ENCODE assay signal across 7 mouse cellular contexts in the genomic region with DNA sequence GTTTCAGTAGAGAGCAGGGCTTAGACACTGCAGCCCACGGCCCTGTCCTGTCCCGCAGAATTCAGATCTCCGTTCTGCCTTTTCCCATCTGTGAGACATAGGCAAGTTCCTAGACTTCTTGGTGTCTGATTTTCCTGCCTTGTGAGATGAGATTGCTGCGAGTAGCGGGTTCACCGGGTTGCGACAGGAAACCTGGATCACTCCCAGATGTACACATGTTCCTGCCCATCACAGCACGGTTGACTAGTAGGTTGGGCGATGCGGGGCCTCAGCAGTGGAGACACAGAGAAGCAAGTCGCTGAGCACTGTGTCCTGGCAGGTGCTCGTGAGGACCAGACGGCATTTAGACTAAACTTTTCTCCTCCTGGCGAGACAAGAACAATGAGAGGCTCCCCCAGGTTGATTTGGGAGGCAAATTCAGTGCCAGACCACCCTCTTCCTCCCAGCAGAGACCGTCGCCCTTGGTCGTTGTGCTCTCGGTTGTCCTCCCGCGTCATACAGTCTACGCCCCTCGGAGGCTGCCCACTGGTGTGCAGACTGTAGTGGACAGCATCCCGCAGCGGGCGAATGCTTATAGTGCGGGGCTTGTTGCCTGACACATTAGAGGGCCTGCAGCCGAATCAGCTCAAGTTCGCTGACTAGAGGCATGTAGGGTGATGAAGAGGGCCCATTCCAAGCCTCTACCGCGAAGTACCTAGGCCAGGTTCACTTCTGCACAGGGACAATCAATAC.
DNase-seq lines count a peak whose midpoint lies in the region; ATAC-seq and TF ChIP-seq lines count a peak whose summit lies in the region.

No protein-coding gene starts in this region.

- H3K4me3 ChIP-seq in lung, embryonic 14.5 days (ENCODE audit: low read depth, low read length) = peak overlapping the region; percentile 15; the same call in 1 of the 2 replicates
- H3K4me3 ChIP-seq in forebrain, embryonic 12.5 days (replicated peaks) = peak overlapping the region; percentile 33
- H3K4me3 ChIP-seq in intestine, embryonic 16.5 days (ENCODE audit: low read length) = peak overlapping the region; percentile 19; the same call in 1 of the 2 replicates
- 0 out of 2 replicates have a peak overlapping the region, but pooled peaks have one; percentile 17 for H3K4me3 ChIP-seq in small intestine, adult 2 months (ENCODE audit: low read depth, low read length)

- H3K9ac ChIP-seq in lung, embryonic 14.5 days = no peak overlapping the region
- peak overlapping the region; percentile 54; the same call in 1 of the 2 replicates for H3K9ac ChIP-seq in forebrain, embryonic 12.5 days
- no peak overlapping the region for H3K9ac ChIP-seq in intestine, embryonic 16.5 days (ENCODE audit: low read depth, low read length)

- TF ChIP-seq CTCF in lung, embryonic 14.5 days (IDR thresholded peaks at IDR 0.05; ENCODE audit: low read depth) = no peak
- TF ChIP-seq CTCF in small intestine, adult 2 months (IDR thresholded peaks at IDR 0.05; ENCODE audit: extremely low read depth, insufficient read length, insufficient replicate concordance, low read depth, low read length) = no peak

- TF ChIP-seq POLR2A in small intestine, adult 2 months (IDR thresholded peaks at IDR 0.05; ENCODE audit: low read depth, low read length) = no peak

- DNase-seq in lung, embryonic 14.5 days = no peak
- DNase-seq in lung, postnatal 25 days (ENCODE audit: low spot score) = no peak
- no peak for DNase-seq in thymus, postnatal 0 days (ENCODE audit: low spot score)
- DNase-seq in thymus, postnatal 4 days = no peak

- H3K27ac ChIP-seq in lung, embryonic 14.5 days (ENCODE audit: low read depth) = no peak overlapping the region
- no peak overlapping the region for H3K27ac ChIP-seq in forebrain, embryonic 12.5 days
- H3K27ac ChIP-seq in intestine, embryonic 16.5 days (ENCODE audit: low read length) = no peak overlapping the region
- no peak overlapping the region for H3K27ac ChIP-seq in small intestine, adult 2 months (ENCODE audit: insufficient read depth, low read depth, low read length)

- WGBS in lung, embryonic 14.5 days = 28% methylated on average over 30 of the region's 30 CpGs
- WGBS in forebrain, embryonic 12.5 days = 27% methylated on average over 30 of the region's 30 CpGs
- 39% methylated on average over 30 of the region's 30 CpGs for WGBS in intestine, embryonic 16.5 days
- WGBS in small intestine, adult 2 months = 36% methylated on average over 30 of the region's 30 CpGs

- no peak for ATAC-seq in lung, embryonic 14.5 days (ENCODE audit: insufficient read depth)
- ATAC-seq in forebrain, embryonic 12.5 days (ENCODE audit: low FRiP score) = no peak; the same call in 1 of the 2 replicates
- ATAC-seq in intestine, embryonic 16.5 days = no peak; the same call in 1 of the 2 replicates

- H3K27me3 ChIP-seq in lung, embryonic 14.5 days (ENCODE audit: insufficient read depth, low read length) = peaks cover 57% of the 10 kb centered on the region
- peaks cover 22% of the 10 kb centered on the region; the same call in 1 of the 2 replicates for H3K27me3 ChIP-seq in forebrain, embryonic 12.5 days
- peaks cover 75% of the 10 kb centered on the region for H3K27me3 ChIP-seq in intestine, embryonic 16.5 days (replicated peaks; ENCODE audit: control insufficient read depth, insufficient read depth, low read length)
- peaks cover 19% of the 10 kb centered on the region for H3K27me3 ChIP-seq in small intestine, adult 2 months (ENCODE audit: control insufficient read depth, insufficient read depth, low read length)

- no peaks in the 10 kb centered on the region for H3K36me3 ChIP-seq in lung, embryonic 14.5 days (ENCODE audit: insufficient read depth)
- no peaks in the 10 kb centered on the region for H3K36me3 ChIP-seq in forebrain, embryonic 12.5 days (replicated peaks)
- no peaks in the 10 kb centered on the region for H3K36me3 ChIP-seq in intestine, embryonic 16.5 days (ENCODE audit: control insufficient read depth, insufficient read depth, low read length)
- no peaks in the 10 kb centered on the region for H3K36me3 ChIP-seq in small intestine, adult 2 months (ENCODE audit: control insufficient read depth, insufficient read depth, low read length)

- H3K4me2 ChIP-seq in lung, embryonic 14.5 days = peak overlapping the region; percentile 48
- peak overlapping the region; percentile 69 for H3K4me2 ChIP-seq in forebrain, embryonic 12.5 days
- peak overlapping the region; percentile 45; the same call in 1 of the 2 replicates for H3K4me2 ChIP-seq in intestine, embryonic 16.5 days (ENCODE audit: low read depth, low read length)

- H3K9me3 ChIP-seq in lung, embryonic 14.5 days (ENCODE audit: low read depth, low read length) = no peaks in the 10 kb centered on the region
- H3K9me3 ChIP-seq in forebrain, embryonic 12.5 days = no peaks in the 10 kb centered on the region
- no peaks in the 10 kb centered on the region for H3K9me3 ChIP-seq in intestine, embryonic 16.5 days (ENCODE audit: control insufficient read depth, low read length)

- H3K4me1 ChIP-seq in lung, embryonic 14.5 days (ENCODE audit: insufficient read depth) = no peaks in the 10 kb centered on the region
- H3K4me1 ChIP-seq in forebrain, embryonic 12.5 days = peaks cover 45% of the 10 kb centered on the region
- peaks cover 7% of the 10 kb centered on the region for H3K4me1 ChIP-seq in intestine, embryonic 16.5 days (ENCODE audit: control insufficient read depth, insufficient read depth, low read length)
- H3K4me1 ChIP-seq in small intestine, adult 2 months (ENCODE audit: control insufficient read depth, insufficient read depth, insufficient read length, low read length) = peaks cover 4% of the 10 kb centered on the region
